Mouse (Mus musculus) CH12.LX (cell line): ENCODE results near the gene Apol9a.

ENCODE experiments used
- CTCF ChIP-seq, 2 experiments: IDR thresholded peaks in 1 of 2; conservative IDR thresholded peaks in 1 of 2; 2 replicates each; pipeline ENCODE4 v1.5.1; 2011 to 2012; ENCODE audit warnings: low read depth in 2 of 2, low read length in 2 of 2, improper control_type of control experiment in 1 of 2, inconsistent platforms in 1 of 2, mild to moderate bottlenecking in 1 of 2, moderate library complexity in 1 of 2
- MAZ ChIP-seq: IDR thresholded peaks from 2 replicates; pipeline ENCODE4 v1.6.1; 2012; ENCODE audit warnings: low read depth, mild to moderate bottlenecking, inconsistent platforms, low read length, improper control_type of control experiment, moderate library complexity
- MXI1 ChIP-seq: IDR thresholded peaks from 2 replicates; pipeline ENCODE4 v1.6.1; 2011; ENCODE audit warnings: mild to moderate bottlenecking, low read depth, low read length, improper control_type of control experiment
- ZKSCAN1 ChIP-seq: IDR thresholded peaks from 2 replicates; pipeline ENCODE4 v1.6.1; 2012; ENCODE audit warnings: low read depth, inconsistent platforms, low read length, improper control_type of control experiment, borderline replicate concordance

GRCm38 (mm10) chr15:77363578-77363977 lies 47.4 kb downstream of the Apol9a start:
- TF ChIP-seq ZKSCAN1 (no peak), MXI1 (no peak), CTCF (conservative IDR thresholded peaks at IDR 0.05 in 1 of 2, IDR thresholded peaks at IDR 0.05 in 1 of 2; ENCODE audit: low read depth in 2 of 2, low read length in 2 of 2) (no peak), MAZ (no peak)
